Mouse (Mus musculus): ENCODE results near the gene Plxnc1. TPM values are rescaled to one million over a fixed set of nuclear protein-coding genes. Genes with fewer than 3 reads are reported as not detected.

The Plxnc1 gene
- total RNA-seq, 2 experiments from 2014 or later: 5.6 to 7.3 TPM

GRCm38 (mm10) chr10:94741459-94741858, 203.2 kb downstream of the Plxnc1 start:
- no peak for DNase-seq

Data from adrenal gland, postnatal 10 days (tissue).